Mouse (Mus musculus) thymus, adult 2 months (tissue): Measurements from ENCODE around the gene Adamtsl3.

Source experiments
- CTCF ChIP-seq: fragments of 200-500 bp; IDR thresholded peaks from 2 replicates; pipeline ENCODE4 v1.5.1; 2012; ENCODE audit warnings: mild to moderate bottlenecking, control low read depth, low read length, moderate library complexity, borderline replicate concordance; ENCODE audit not compliant: control insufficient read depth, poor library complexity, insufficient read depth; ENCODE audit errors: extremely low read depth
- POLR2A ChIP-seq: fragments of 200-500 bp; IDR thresholded peaks from 2 replicates; pipeline ENCODE4 v1.6.1; 2012; ENCODE audit warnings: mild to moderate bottlenecking, low read length, control low read depth, moderate library complexity; ENCODE audit not compliant: control insufficient read depth, poor library complexity, insufficient read depth; ENCODE audit errors: extremely low read depth

- TF ChIP-seq POLR2A (no peak), CTCF (no peak)
Measured at GRCm38 (mm10) chr7:82557111-82557510, 221.6 kb downstream of the Adamtsl3 start.
